Mouse (Mus musculus): Measurements from ENCODE around the gene Dlx6. TPM values are rescaled to one million over a fixed set of nuclear protein-coding genes. Genes with fewer than 3 reads are reported as not detected.

Gene Dlx6
- total RNA-seq (2023), result not detected

GRCm38 (mm10) chr6:6863160-6863870 lies at the start of gene Dlx6:
Gene Dlx6 (plus strand): TSS chr6:6863334.

GRCm38 (mm10) chr6:6881638-6882190 lies 18.6 kb downstream of the Dlx6 start, which contains the start of gene Dlx5:
Gene Dlx5 (minus strand): TSS chr6:6882085.

Other genes with a start within 250 kb of the Dlx6 start
- not detected for gene Dlx5, start 18.8 kb downstream of the Dlx6 start, total RNA-seq (2023)
- 3.5 TPM for gene Sdhaf3, start 92.7 kb downstream of the Dlx6 start, total RNA-seq (2023)